Mouse (Mus musculus): ENCODE data around the gene Mup15. TPM values are rescaled to one million over a fixed set of nuclear protein-coding genes. Genes with fewer than 3 reads are reported as not detected.
"Not testable (repeated sequence)": the region's sequence is repeated elsewhere in the genome, so short reads cannot be mapped to it uniquely, and the experiment has no call there.

The Mup15 gene
- polyA plus RNA-seq (2015; fragmentation: Nextera tagmentation; extraction: Ambion mirVana): not detected in 2 replicates

GRCm38 (mm10) chr4:61439643-61440042, at the start of gene Mup15:
Gene Mup15, minus strand, starts transcription at chr4:61439743.
- not testable (repeated sequence) for H3K4me1 ChIP-seq (ENCODE audit: control insufficient read depth, insufficient read depth, low read length); H3K9me3 ChIP-seq (replicated peaks; ENCODE audit: control insufficient read depth, low read length); H3K4me3 ChIP-seq (replicated peaks; ENCODE audit: low read length); ATAC-seq (ENCODE audit: insufficient read depth, low FRiP score); H3K36me3 ChIP-seq (ENCODE audit: control insufficient read depth, insufficient read depth, low read length); H3K27ac ChIP-seq (ENCODE audit: low read length); H3K27me3 ChIP-seq (ENCODE audit: control insufficient read depth, insufficient read depth, low read length); H3K4me2 ChIP-seq (ENCODE audit: low read depth, low read length); H3K9ac ChIP-seq (ENCODE audit: low read length)
- WGBS: no CpG with 5 or more reads among the region's 4 CpGs

Other genes with a start within 250 kb of the Mup15 start
- not detected in 2 replicates for gene Mup13, start 211.5 kb downstream of the Mup15 start, polyA plus RNA-seq (2015; fragmentation: Nextera tagmentation; extraction: Ambion mirVana)
- gene Mup14, start 135.7 kb downstream of the Mup15 start, polyA plus RNA-seq (2015; fragmentation: Nextera tagmentation; extraction: Ambion mirVana): not detected in 2 replicates
- not detected in 2 replicates for gene Mup16, start 79.8 kb upstream of the Mup15 start, polyA plus RNA-seq (2015; fragmentation: Nextera tagmentation; extraction: Ambion mirVana)
- gene Mup17, start 156.1 kb upstream of the Mup15 start, polyA plus RNA-seq (2015; fragmentation: Nextera tagmentation; extraction: Ambion mirVana): not detected in 2 replicates
- not detected in 2 replicates for gene Mup18, start 234.4 kb upstream of the Mup15 start, polyA plus RNA-seq (2015; fragmentation: Nextera tagmentation; extraction: Ambion mirVana)